Mouse (Mus musculus): Measurements from ENCODE around the gene Crtc2.
"Not testable (repeated sequence)": the region's sequence is repeated elsewhere in the genome, so short reads cannot be mapped to it uniquely, and the experiment has no call there.

Gene Crtc2

DNA sequence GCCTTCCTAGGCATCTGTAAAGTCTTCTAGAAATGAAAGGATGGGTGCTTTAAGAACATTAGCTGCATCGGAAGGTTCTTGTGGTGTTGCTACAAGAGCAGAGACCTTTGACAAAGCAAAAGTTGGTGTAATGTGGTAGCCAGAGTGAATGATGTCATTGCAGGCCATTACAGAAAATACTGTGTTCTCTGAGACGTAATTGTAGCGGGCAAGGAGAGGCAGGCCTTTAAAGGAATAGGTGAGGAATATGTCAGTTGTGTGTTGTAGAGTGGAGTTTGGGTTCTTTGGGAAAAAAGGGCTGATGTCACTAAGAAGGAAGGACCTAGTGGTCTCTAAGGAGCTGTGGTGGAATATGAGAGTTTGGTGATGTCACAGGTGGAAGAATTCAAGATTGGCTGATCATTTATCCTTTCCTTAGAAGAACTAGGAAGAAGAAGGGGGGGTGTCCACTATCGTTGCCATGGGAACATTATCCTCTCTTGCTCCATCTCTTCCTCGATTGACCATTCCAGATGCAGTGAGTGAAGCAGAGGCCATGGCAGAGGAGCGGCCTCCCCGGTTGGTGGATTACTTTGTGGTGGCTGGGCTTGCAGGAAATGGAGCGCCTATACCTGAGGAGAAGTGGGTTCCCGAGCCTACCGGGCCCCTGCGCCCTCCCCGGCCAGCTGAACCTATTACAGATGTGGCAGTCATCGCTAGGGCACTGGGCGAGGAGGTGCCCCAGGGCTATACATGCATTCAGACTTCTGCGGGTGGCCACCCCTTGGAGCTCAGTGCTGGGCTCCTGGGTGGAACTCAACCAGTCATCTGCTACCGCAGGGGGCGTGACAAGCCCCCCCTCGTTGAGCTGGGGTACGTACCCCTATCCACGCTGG, 13.2 kb downstream of the Crtc2 start:
- DNase-seq (ENCODE audit: low spot score in 2 of 2) = no peak

DNA sequence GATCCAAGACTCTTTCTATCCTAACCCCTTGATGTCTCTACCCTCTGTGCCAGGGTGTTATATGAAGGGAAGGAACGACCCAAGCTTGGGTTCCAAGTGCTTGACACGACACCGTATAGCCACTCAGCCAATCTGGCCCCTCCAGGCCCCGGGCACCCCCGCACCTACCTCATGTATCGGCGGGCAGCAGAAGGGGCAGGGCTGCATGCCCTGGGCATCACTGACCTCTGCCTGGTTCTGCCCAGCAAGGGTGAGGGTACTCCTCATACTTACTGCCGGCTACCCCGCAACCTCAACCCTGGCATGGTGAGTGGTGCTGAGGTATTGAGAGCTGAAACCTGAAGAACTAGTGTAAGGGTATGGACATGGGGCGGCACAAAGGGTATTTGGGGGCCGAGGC, 14.2 kb downstream of the Crtc2 start:
- DNase-seq (ENCODE audit: low spot score in 2 of 2) = no peak

- no peak for DNase-seq (ENCODE audit: low spot score in 2 of 2)
Measured at GRCm38 (mm10) chr3:90268971-90269370, 15.0 kb downstream of the Crtc2 start.

DNA sequence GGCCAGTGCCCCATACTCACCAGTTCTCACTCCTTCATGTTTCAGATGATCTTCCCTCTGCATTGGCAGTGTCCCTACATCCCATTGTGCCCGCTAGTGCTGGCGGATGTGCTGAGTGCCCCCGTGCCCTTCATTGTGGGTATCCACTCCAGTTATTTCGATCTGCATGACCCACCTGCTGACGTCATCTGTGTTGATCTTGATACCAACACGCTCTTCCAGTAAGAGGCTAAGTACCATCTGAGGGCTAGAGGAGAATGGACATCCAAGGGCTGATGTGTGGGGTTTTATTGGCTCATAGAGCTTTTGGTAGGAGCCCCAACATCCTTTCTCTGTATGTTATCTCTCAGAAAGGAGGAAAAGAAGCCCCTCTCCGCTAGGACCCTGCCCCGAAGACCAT, 16.8 kb downstream of the Crtc2 start:
- DNase-seq (ENCODE audit: low spot score in 2 of 2) = no peak

DNA sequence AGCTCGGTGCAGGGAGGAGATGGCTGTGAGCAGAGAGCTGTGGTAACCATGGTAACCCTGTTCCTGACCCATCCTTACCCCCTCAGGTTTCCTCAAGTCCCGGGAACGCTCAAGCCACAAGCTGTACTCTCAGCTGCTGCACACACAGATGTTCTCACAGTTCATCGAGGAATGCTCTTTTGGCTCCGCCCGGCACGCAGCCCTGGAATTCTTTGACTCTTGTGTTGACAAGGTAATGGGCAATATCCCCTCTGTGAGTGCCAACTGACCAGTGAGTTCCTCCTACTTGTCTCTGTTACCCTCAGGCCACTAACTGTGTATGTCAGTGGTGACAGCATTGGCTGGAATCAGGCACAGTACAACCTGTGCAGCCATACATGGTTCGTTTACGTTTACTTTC, 18.2 kb downstream of the Crtc2 start:
- no peak for DNase-seq (ENCODE audit: low spot score in 2 of 2)

- no peak for DNase-seq (ENCODE audit: low spot score in 2 of 2)
Measured at GRCm38 (mm10) chr3:90273855-90274254, 19.9 kb downstream of the Crtc2 start.

DNA sequence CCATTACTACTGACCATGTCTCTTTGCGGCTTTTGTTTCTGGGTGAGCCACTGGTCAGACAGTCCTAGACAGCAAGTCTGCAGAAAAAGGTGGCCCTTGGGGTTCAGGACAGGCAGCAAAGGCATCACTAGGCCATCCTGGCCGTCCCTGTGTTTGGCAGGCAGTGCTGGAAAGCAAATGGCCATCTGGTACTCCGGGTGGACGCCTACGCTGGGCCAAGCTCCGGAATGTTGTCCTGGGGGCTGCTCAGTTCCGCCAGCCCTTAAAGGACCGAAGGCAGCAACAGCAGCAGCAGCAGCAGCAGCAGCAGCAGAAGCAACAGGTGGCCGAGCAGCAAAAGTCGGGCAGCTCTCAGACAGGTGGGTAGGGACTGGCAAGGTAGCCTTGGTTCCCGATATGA, 21.3 kb downstream of the Crtc2 start:
- DNase-seq (ENCODE audit: low spot score in 2 of 2) = no peak

GRCm38 (mm10) chr3:90276858-90277257, 22.9 kb downstream of the Crtc2 start:
- no peak for DNase-seq (ENCODE audit: low spot score in 2 of 2)

DNA sequence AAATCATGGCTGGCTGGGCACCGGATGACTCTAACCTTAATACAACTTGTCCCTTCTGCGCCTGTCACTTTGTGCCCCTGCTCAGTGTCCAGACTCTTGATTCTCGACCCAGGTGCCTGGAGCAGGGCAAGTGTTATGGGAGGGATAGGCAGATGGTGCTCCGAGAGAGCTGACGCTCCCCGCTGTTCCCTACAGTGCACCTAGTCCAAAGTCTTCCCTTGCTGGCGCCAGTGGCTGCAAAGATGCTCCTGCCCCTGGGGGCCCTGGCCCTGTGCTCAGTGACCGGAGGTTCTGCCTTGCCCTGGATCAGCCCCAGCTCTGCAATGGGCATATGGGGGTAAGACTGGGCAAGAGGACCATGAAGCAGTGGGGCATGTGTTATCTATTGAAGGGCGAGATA, 23.8 kb downstream of the Crtc2 start:
- DNase-seq (ENCODE audit: low spot score in 2 of 2) = no peak

- DNase-seq (ENCODE audit: low spot score in 2 of 2) = no peak
Measured at GRCm38 (mm10) chr3:90278211-90278610, 24.2 kb downstream of the Crtc2 start.

- DNase-seq (ENCODE audit: low spot score in 2 of 2) = no peak
Measured at GRCm38 (mm10) chr3:90279216-90279615, 25.3 kb downstream of the Crtc2 start.

- DNase-seq (ENCODE audit: low spot score in 2 of 2) = no peak
Measured at GRCm38 (mm10) chr3:90279743-90280142, 25.8 kb downstream of the Crtc2 start.

DNA sequence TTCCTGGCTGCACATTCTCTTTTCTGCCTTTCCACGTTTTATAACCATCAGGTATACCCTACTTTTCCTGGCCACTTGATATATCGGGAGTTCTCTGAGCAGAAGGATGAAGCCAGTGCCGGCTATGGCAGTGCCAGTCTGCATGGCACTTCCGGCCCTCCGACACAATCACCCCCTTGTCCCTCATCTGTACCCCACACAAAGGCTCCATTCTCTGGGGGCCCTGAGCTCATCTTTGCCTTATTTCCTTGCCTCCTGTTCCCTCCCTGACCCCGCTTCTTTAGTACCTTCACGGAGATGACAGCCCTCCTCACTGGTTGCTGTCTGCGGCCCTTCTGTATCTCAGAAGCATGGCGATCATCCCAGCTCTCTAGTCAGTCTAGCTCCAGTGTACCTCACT, 26.7 kb downstream of the Crtc2 start:
- no peak for DNase-seq (ENCODE audit: low spot score in 2 of 2)

GRCm38 (mm10) chr3:90284150-90284549, 30.2 kb downstream of the Crtc2 start:
- no peak for DNase-seq (ENCODE audit: low spot score in 2 of 2)

DNA sequence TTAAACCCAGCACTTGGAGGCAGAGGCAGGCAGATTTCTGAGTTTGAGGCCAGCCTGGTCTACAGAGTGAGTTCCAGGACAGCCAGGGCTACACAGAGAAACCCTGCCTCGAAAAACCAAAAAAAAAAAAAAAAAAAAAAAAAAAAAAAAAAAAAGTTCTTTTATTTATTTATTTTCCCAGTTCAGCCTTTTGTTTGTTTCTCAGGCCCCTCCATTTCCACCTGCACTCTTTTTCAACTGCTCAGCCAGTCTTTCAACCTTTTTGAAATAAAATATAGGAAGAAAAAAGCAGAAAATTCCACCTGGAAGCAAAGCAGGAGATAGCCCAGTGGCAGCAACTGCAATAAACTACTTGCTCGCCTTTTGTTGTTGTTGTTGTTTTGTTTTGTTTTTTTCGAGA, 35.4 kb downstream of the Crtc2 start:
- DNase-seq (ENCODE audit: low spot score in 2 of 2) = not testable (repeated sequence)

DNA sequence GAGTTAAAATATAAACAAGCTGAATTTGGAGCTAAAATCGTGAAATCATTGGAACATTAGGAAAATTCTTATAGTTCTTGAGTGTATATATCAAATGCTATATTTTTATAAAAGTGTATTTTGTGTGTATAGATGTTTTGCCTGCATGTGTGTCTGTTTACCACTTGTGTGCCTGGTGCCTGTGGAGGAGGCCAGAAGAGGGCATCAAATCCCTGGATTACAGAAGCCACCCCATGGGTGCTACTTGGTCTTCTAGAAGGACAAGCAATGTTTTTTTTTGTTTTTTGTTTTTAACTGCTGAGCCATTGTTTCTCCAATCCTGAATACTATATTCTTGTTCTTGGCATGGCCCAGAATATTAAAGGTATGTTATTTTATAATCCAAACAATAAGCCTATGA, 36.6 kb downstream of the Crtc2 start:
- no peak for DNase-seq (ENCODE audit: low spot score in 2 of 2)

- no peak for DNase-seq (ENCODE audit: low spot score in 2 of 2)
Measured at GRCm38 (mm10) chr3:90291982-90292344, 38.0 kb downstream of the Crtc2 start.

- DNase-seq (ENCODE audit: low spot score in 2 of 2) = peak; percentile 97 to 99
Measured at GRCm38 (mm10) chr3:90292345-90293275, 38.6 kb downstream of the Crtc2 start, which contains the start of gene Gatad2b. TSS of gene Gatad2b (plus strand) at chr3:90293178.

DNA sequence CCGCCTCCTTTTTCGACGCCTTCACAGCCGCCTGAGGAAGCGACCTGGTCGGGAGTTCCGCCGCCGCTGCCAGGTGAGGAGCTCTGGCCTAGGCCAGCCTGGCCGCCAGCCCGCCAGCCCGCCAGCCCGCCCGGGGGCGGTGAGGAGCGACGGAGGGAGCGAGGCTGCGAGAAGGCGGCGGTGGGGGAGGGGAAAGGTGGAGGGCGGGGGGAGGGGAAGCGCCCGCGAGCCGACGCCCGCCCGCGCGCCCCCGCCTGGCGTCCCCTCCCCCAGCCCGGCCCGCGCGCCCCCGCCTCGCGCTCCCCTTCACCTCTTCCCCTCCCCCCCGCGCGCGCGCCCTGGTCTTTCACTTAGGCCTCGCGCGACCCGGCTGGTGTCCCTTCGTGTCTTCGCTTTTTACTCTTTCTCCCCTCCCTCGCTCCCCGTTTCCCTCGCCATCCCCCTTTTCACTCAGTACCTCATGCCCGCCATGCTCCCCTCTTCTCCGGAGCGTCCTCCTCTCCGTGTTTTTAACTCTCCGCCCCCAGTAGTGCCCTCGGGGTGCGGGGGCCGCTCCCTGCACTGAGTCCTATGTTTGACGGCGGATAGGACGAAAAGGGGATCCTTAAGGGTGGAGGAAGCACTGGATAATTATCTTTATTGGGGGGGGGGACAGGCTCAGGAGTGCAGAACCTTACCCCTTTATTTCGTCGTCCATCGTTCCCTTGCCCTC, 39.5 kb downstream of the Crtc2 start:
- DNase-seq (ENCODE audit: low spot score in 2 of 2) = peak in 1 of 2 experiments; percentile 22

DNA sequence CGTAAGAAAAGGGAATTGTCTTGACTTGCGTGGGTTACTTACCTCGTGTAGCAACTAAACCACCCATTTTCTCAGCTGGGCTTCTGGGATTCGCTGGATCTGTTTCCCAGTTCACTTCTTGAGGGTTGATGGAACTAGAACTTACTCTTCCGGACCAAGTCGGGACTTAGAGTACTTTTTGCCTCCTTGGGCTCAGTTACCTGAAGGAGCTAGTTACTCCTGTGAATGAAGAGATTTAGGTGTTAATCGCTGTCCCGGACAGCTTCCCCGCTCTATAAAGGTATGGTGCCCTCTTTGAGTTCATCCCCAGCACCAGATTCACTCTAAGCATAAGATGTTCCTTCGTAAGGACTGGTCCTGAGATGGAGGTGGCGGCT, 40.1 kb downstream of the Crtc2 start:
- DNase-seq (ENCODE audit: low spot score in 2 of 2) = no peak

DNA sequence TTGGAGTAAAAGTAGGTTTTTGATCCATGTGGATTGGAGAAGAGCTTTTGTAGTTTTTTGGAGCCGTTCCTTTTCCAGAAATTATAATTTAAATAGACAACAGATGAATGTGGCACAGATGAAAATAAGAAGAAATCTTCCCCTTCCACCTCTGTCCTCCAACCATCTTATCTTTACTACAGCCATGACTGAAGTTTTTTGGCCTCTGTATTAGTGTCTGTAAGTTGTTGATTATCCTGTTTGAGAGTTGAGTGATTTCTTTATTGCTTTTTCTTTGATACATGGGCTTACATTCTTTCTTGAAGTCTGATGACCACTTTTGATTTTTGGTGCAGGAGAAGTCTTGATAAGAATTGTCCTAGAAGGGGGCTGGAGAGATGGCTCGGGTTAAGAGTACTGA, 40.7 kb downstream of the Crtc2 start:
- no peak for DNase-seq (ENCODE audit: low spot score in 2 of 2)

DNA sequence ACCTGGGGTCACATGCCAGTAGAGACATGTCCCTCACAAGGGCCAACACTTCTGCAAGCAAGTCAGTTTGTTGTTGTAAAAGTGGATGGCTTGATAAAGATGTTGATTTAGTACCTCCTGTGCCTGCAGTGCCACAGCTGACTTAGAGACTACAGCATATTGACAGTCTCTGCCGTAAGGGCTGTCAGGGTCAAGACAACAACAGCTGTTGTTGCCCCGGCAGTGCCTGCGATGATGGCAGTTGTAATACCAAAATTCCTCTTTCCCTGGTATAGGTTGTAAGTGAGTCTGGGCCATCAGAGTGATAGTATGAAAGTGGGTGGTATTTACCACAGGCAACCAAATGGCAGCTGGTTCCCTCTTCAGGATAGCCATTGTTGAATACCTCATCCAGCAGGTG, 51.8 kb downstream of the Crtc2 start:
- DNase-seq (ENCODE audit: low spot score in 2 of 2) = no peak
